Mouse (Mus musculus) spleen, postnatal 14 days (tissue): Measurements from ENCODE around the gene Slc30a6.
"Not testable (repeated sequence)": the region's sequence is repeated elsewhere in the genome, so short reads cannot be mapped to it uniquely, and the experiment has no call there.

Experiments used
- DNase-seq, 2 experiments: peaks; one replicate each; pipeline ENCODE4 v3.0.0; 2021 to 2022; ENCODE audit warnings: low spot score in 2 of 2

The Slc30a6 gene

GRCm38 (mm10) chr17:74449776-74450175 lies 54.4 kb downstream of the Slc30a6 start:
- no peak for DNase-seq

- no peak for DNase-seq
Observed at GRCm38 (mm10) chr17:74453928-74454327, 58.5 kb downstream of the Slc30a6 start.

GRCm38 (mm10) chr17:74454660-74455059 lies 59.3 kb downstream of the Slc30a6 start:
- no peak for DNase-seq

- no peak for DNase-seq
Observed at GRCm38 (mm10) chr17:74455426-74455825, 60.0 kb downstream of the Slc30a6 start.

GRCm38 (mm10) chr17:74456825-74457224 lies 61.4 kb downstream of the Slc30a6 start:
- no peak for DNase-seq

GRCm38 (mm10) chr17:74457972-74458677 lies 62.7 kb downstream of the Slc30a6 start:
- DNase-seq: no peak

- no peak for DNase-seq
Observed at GRCm38 (mm10) chr17:74458711-74459408, 63.5 kb downstream of the Slc30a6 start, which contains the start of gene Nlrc4. Nlrc4 (minus strand) TSS chr17:74459142.

GRCm38 (mm10) chr17:74463510-74463909 lies 68.1 kb downstream of the Slc30a6 start:
- no peak for DNase-seq

GRCm38 (mm10) chr17:74467981-74468380 lies 72.6 kb downstream of the Slc30a6 start:
- DNase-seq: not testable (repeated sequence)

- DNase-seq: not testable (repeated sequence)
Observed at GRCm38 (mm10) chr17:74470133-74470532, 74.7 kb downstream of the Slc30a6 start.
